Comparison of ENCODE assay signal across 8 mouse cellular contexts in genomic region chr2:170343133-170343818, GRCm38 (mm10).
DNase-seq lines count a peak whose midpoint lies in the region; ATAC-seq and TF ChIP-seq lines count a peak whose summit lies in the region.

No protein-coding gene starts in this region.

- no peaks in the 10 kb centered on the region for H3K4me1 ChIP-seq in cortical plate, adult 2 months (ENCODE audit: control insufficient read depth, insufficient read depth, low read length)
- peaks cover 40% of the 10 kb centered on the region for H3K4me1 ChIP-seq in heart, embryonic 15.5 days (replicated peaks)

- no peak for ATAC-seq in heart, embryonic 15.5 days (replicated peaks; ENCODE audit: insufficient number of reproducible peaks, insufficient read depth, low FRiP score, low read depth)

- no peak overlapping the region for H3K9ac ChIP-seq in heart, embryonic 15.5 days

- H3K4me2 ChIP-seq in heart, embryonic 15.5 days, result no peak overlapping the region

- TF ChIP-seq CTCF in cortical plate, adult 2 months (IDR thresholded peaks at IDR 0.05; ENCODE audit: extremely low read depth, insufficient read depth, low read length), result peak; percentile 19; the same call in 1 of the 2 replicates

- H3K27me3 ChIP-seq in heart, embryonic 15.5 days, result no peaks in the 10 kb centered on the region

- no peak overlapping the region for H3K4me3 ChIP-seq in cortical plate, adult 2 months (ENCODE audit: insufficient read depth, low read length)
- no peak overlapping the region for H3K4me3 ChIP-seq in heart, embryonic 15.5 days

- peak overlapping the region; percentile 84; the same call in 1 of the 2 replicates for H3K27ac ChIP-seq in cortical plate, adult 2 months (ENCODE audit: insufficient read depth, low read length)
- peak overlapping the region; percentile 25; the same call in 1 of the 2 replicates for H3K27ac ChIP-seq in heart, embryonic 15.5 days

- H3K36me3 ChIP-seq in heart, embryonic 15.5 days, result no peaks in the 10 kb centered on the region

- H3K9me3 ChIP-seq in heart, embryonic 15.5 days (replicated peaks), result no peaks in the 10 kb centered on the region

- DNase-seq in right cerebral cortex, adult 2 months (ENCODE audit: low spot score in 2 of 2), result peak; percentile 40 to 52
- DNase-seq in right cerebral cortex, postnatal 36 days (ENCODE audit: low spot score in 2 of 2), result no peak
- DNase-seq in kidney, postnatal 36 days, result peak; percentile 72 to 92
- DNase-seq in lung, postnatal 36 days, result peak; percentile 90
- DNase-seq in right cerebral cortex, postnatal 4 days, result peak; percentile 83
- peak; percentile 82 for DNase-seq in yolk sac, embryonic 10.5 days (ENCODE audit: low spot score)

- TF ChIP-seq POLR2A in cortical plate, adult 2 months (IDR thresholded peaks at IDR 0.05; ENCODE audit: extremely low read depth, insufficient read depth, low read length), result no peak

- WGBS in heart, embryonic 15.5 days, result 38% methylated on average over 17 of the region's 17 CpGs

Comparison
In these comparisons a context has a peak if more than half of its experiments do, and no peak if none do; other contexts are left out.
1. DNase-seq: peak in right cerebral cortex, adult 2 months (2 of 2), kidney, postnatal 36 days (2 of 2), lung, postnatal 36 days (single experiment), right cerebral cortex, postnatal 4 days (single experiment) and yolk sac, embryonic 10.5 days (single experiment); none in right cerebral cortex, postnatal 36 days (0 of 2).